Mouse (Mus musculus): Measurements from ENCODE around the gene Timm23.
"Not testable (repeated sequence)": the region's sequence is repeated elsewhere in the genome, so short reads cannot be mapped to it uniquely, and the experiment has no call there.

The Timm23 gene

GRCm38 (mm10) chr14:32201791-32202451 lies at the start of gene Timm23, which contains the start of gene Parg:
Gene Timm23 (minus strand): TSS chr14:32201898.
Gene Parg (plus strand): TSS chr14:32201949.
- DNase-seq (ENCODE audit: extremely low spot score) = peak; percentile 84

- DNase-seq (ENCODE audit: extremely low spot score) = no peak
Observed at GRCm38 (mm10) chr14:32249616-32250015, 47.9 kb upstream of the Timm23 start.

DNA sequence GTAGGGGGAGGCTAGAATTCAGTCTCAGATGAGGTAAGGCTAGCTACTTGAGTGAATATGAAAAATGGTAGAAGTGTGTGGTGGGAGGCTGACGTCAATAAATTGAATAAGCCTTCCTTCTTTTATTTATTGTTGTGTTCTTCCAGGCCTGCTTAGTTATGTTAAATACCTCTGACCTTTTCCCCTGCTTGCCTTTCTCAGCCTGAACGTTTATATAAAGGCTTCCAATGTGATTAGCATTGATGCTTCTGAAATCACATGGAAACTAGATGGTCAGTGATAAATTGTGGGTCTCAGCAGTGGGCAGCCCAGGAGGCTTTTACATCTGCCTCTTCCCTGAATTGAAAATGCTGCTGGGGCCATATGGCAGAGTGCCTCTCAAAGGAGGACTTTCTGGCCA lies 44.3 kb upstream of the Timm23 start:
- no peak for DNase-seq (ENCODE audit: extremely low spot score)

GRCm38 (mm10) chr14:32242401-32242800 lies 40.7 kb upstream of the Timm23 start:
- no peak for DNase-seq (ENCODE audit: extremely low spot score)

GRCm38 (mm10) chr14:32228996-32229395 lies 27.3 kb upstream of the Timm23 start:
- DNase-seq (ENCODE audit: extremely low spot score) = peak; percentile 23

DNA sequence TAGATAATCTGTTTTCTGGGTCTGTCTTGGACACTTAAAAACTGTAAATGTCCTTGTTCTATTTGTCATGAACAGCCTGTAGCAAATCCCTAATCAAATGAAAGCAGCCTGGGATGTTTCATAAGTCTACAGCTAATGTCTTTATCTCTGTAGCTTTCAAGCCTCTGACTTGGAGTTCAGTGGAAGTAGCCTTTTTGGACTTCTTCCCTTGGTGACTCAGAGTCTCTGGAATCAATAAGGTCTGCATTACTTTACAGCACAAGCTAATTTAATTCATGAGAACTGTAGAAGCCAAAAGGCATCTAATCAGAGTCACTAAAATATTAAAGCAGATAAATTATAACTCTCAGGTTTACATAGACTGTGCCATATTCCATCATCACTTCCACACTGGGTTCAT lies 24.9 kb upstream of the Timm23 start:
- no peak for DNase-seq (ENCODE audit: extremely low spot score)

- peak; percentile 44 for DNase-seq (ENCODE audit: extremely low spot score)
Observed at GRCm38 (mm10) chr14:32201354-32201753, 344 bp downstream of the Timm23 start.

GRCm38 (mm10) chr14:32193557-32193956 lies 8.1 kb downstream of the Timm23 start:
- not testable (repeated sequence) for DNase-seq (ENCODE audit: extremely low spot score)

DNA sequence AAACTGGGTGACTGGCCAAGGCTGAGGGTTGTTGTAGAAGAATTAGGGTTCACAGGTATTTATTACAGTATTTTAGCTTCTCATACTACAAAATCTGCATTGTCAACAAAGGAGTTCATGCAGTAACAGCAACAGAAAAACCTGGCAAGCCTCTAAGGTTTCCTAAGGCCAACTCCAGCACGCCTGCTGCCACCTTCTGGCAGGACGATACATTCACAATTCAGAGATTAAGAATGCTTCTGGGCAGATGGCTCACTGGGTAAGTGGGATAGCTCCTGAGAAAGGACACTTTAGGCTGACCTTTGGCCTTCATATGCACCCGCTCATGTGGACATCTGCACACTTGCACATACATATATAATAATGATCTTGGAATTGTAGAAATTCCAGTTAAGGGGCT lies 9.3 kb downstream of the Timm23 start:
- peak; percentile 39 for DNase-seq (ENCODE audit: extremely low spot score)

DNA sequence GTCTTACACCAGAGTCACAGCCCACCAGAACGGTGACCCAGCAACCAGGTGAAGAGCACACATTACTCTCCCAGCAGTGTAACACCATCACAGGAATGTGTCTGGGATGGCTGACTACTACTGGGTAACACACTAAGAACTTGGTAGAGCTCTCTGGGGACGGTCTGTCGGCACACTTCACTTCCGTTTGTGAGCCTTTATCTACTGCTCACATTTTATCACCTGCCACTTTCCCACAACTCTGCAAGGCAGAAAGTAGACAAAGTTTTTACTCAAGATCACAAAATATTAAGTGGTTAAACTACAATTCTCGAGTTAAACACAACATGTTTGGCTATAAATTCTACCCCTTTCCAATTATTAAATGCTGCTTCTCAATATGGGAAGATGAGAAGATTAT lies 9.8 kb downstream of the Timm23 start:
- DNase-seq (ENCODE audit: extremely low spot score) = no peak

GRCm38 (mm10) chr14:32190627-32191391 lies 10.9 kb downstream of the Timm23 start:
- no peak for DNase-seq (ENCODE audit: extremely low spot score)

- no peak for DNase-seq (ENCODE audit: extremely low spot score)
Observed at GRCm38 (mm10) chr14:32183846-32184245, 17.9 kb downstream of the Timm23 start.

GRCm38 (mm10) chr14:32180861-32181260 lies 20.8 kb downstream of the Timm23 start:
- no peak for DNase-seq (ENCODE audit: extremely low spot score)

DNA sequence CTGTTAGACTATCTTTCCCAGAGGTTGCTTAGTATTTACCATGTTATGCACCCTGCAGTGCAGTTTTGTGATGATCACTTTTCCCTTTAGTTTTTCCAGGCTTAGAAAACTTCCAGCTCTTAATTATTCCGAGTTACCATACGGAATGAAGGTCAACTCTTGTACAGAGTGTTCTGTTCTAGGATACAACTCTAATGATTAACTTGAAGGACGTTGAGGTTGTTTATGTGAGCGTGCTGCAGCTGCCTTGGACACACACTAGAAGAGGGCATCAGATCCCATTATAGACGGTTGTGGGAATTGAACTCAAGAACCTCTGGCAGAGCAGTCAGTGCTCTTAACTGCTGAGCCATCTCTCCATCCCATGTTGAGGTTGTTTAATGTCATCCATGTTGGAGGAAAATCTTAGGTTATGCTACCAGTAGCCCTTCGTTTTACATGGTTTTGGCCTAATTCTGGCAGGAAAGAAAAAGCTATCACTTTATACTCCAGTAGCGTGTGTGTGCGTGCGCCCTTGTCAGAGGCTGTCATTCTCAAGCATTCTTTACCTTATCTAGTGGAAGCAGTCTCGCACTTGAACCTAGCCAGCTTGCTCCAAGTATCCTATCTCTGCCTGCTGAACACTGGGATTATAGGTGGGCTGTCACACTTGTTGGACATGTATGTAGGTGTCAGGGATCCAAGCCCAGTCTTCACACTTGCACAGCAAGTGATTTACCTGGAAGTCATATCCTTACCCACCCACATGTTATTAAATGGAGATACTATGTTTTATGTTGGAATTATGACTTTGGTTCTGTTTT lies 22.1 kb downstream of the Timm23 start:
- DNase-seq (ENCODE audit: extremely low spot score) = no peak

- DNase-seq (ENCODE audit: extremely low spot score) = not testable (repeated sequence)
Observed at GRCm38 (mm10) chr14:32176590-32176989, 25.1 kb downstream of the Timm23 start.

GRCm38 (mm10) chr14:32175310-32175709 lies 26.4 kb downstream of the Timm23 start:
- no peak for DNase-seq (ENCODE audit: extremely low spot score)

DNA sequence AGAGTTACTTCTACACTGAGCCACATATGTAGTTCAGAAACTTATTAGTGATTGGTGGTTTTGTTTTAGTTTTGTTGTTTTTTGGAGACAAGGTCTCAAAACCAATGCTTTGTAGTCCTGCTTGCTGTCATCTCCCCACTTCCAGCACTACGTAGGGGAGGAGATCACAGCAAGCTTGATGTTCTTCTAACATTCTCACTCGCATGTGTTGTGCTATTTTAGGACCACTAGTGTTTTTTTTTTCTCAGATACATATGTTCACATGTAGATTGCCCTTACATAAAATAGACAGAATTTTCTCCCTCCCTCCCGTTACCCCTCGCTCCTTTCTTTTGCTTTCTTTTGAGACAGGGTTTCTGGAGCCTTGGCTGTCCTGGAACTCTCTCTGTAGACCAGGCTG lies 31.6 kb downstream of the Timm23 start:
- no peak for DNase-seq (ENCODE audit: extremely low spot score)

DNA sequence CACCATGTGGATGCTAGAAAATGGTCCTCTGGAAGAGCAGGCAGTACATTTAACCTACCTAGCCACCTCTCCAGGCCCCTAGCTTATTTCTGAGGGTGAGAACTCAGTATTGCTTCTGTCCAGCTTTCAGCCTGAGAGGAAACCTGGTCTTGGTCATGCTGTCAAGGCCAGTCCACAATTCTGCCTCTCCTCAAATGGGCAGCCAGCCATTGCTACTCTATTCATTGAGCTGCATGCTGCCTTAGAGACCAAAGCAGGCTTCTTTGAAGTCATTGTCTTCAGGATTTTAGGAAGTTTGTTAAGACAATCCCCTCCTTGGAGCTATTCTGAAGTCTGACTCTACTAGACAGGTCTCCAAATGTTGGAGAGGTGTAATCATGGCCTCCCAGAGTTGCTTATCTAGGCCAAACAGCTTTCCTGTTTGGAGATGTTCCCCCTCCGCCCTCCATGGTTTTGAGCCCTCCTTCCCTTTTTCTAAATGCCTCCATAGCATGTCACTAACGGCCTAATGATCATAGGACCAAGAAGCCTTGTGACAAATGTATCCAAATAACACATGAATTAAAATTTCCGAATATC lies 33.0 kb downstream of the Timm23 start:
- DNase-seq (ENCODE audit: extremely low spot score) = no peak

GRCm38 (mm10) chr14:32167326-32167725 lies 34.4 kb downstream of the Timm23 start:
- DNase-seq (ENCODE audit: extremely low spot score) = no peak

DNA sequence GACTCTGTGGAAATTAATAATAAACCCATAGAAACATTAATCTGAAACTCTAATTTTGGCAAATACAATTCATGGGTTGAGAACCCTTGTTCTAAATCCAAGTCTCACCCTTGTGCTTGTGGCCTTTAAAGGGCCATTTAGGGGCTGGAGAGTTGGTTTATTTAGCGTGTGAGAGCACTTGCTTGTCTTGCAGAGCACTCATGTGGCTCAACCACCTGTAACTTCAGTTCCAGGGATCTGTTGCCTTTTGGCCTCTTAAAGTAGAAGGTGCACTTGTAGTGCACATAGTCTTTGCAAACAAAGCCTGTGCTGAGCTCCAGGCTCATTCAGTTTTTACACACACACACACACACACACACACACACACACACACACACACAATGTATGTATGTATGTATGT lies 34.9 kb downstream of the Timm23 start:
- DNase-seq (ENCODE audit: extremely low spot score) = no peak

DNA sequence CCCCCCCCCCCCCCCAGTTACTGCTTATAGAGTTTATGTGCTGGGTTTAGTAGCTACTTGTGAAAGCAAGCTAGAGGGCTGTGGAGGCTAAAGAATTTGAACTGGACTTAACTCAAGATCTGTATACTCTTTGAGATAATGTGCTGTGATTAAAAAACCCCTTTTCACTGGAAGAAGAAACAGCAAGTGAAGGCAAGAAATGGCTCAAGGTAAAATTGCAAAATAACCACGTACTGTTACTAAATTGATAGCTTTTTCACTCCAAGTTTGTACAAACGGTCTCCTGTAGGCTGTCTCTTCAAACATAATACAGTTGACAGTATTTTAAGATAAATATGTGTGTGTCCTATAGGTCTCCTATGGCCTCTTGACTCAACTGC lies 35.6 kb downstream of the Timm23 start:
- no peak for DNase-seq (ENCODE audit: extremely low spot score)
